Mouse (Mus musculus): ENCODE data around the gene Iqgap2.

DNA sequence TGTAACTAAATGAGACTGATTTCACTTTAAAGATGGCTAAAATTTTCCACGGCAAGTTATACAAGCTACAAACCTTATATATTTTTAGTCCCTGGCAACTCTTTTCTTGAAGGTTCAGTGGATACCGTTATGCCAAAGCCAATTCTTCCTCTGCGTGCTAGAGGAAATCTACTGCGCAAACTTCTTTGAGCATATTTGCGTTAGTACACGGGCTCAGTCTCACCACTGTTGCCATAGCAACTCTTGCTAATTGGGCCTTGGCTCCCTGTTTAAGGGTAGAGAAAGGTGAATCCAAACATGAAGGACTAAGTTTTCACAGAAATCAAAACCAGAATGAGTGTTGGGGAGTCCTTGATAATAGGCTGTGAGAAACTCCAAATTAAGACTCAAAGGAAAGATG is 68.8 kb downstream of the Iqgap2 start:
- TF ChIP-seq CTCF (IDR thresholded peaks at IDR 0.05; ENCODE audit: extremely low read depth, insufficient read depth, low read length), result no peak
- no peak for TF ChIP-seq POLR2A (IDR thresholded peaks at IDR 0.05; ENCODE audit: extremely low read depth, insufficient read depth, low read length)

All from cortical plate, adult 2 months (tissue).